Mouse (Mus musculus) cerebellum, adult 2 months (tissue): ENCODE data around the gene Egfem1.

ENCODE experiments used
- CTCF ChIP-seq: fragments of 200-500 bp; IDR thresholded peaks from 2 replicates; pipeline ENCODE4 v1.5.1; 2011; ENCODE audit warnings: low read depth, mild to moderate bottlenecking, control low read depth, low read length, moderate library complexity, borderline replicate concordance; ENCODE audit not compliant: insufficient read depth
- POLR2A ChIP-seq: fragments of 200-500 bp; IDR thresholded peaks from 2 replicates; pipeline ENCODE4 v1.6.1; 2011; ENCODE audit warnings: low read length, control low read depth, borderline replicate concordance; ENCODE audit not compliant: insufficient read depth

GRCm38 (mm10) chr3:29168401-29168800, 86.6 kb downstream of the Egfem1 start:
- TF ChIP-seq CTCF (no peak), POLR2A (no peak)
